Mouse (Mus musculus): ENCODE results near the gene Dcaf7.

DNA sequence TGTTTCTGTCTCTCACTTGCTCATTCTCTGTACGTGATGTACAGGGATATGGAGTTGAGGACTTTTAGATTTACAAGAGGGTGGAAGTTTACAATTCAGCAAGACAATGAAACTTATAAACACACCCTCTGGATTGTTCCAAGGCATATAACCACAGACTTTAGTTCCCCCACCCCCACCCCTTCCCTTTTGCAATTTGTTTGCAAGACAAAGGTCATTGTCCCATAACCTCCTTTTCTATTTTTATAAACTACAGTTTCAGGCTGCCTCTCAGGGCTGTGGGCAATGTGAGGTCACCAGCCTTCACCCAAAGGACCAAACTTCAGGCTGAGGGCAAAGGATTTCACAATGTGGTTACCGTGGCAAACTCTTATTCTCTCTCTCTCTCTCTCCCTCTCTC, 46.4 kb upstream of the Dcaf7 start:
- no peak for TF ChIP-seq POLR2A (IDR thresholded peaks at IDR 0.05; ENCODE audit: extremely low read depth, insufficient read depth, low read length)
- no peak for TF ChIP-seq CTCF (IDR thresholded peaks at IDR 0.05; ENCODE audit: low read depth, low read length)
